Mouse (Mus musculus): Measurements from ENCODE around the gene Atp11b. TPM values are rescaled to one million over a fixed set of nuclear protein-coding genes. Genes with fewer than 3 reads are reported as not detected.

The Atp11b gene
- total RNA-seq, 1 experiment from 2014 or later = 159 TPM

Other genes with a start within 250 kb of the Atp11b start
- 476 and 482 TPM in 2 replicates for gene Dcun1d1, start 183.3 kb downstream of the Atp11b start, total RNA-seq (2017)
- 6.9 and 18.2 TPM in 2 replicates for gene Mccc1, start 246.6 kb downstream of the Atp11b start, total RNA-seq (2017)